Comparison of ENCODE assay signal across 23 mouse cellular contexts in genomic region chr9:73059224-73059623, GRCm38 (mm10). TPM values are rescaled to one million over a fixed set of nuclear protein-coding genes. Genes with fewer than 3 reads are reported as not detected.
"Had no signal": no experiment of that assay in that cellular context is flagged by ENCODE, and none has a peak within 500 bp of the region (broad histone marks: within the 10 kb centered on the region; RNA-seq: fewer than 3 reads in every experiment).

No protein-coding gene starts in this region.

- H3K9ac ChIP-seq: neural tube, embryonic 15.5 days; stomach, embryonic 15.5 days had no signal

- H3K9me3 ChIP-seq: neural tube, embryonic 15.5 days; stomach, embryonic 15.5 days had no signal

- H3K27ac ChIP-seq: neural tube, embryonic 15.5 days; stomach, embryonic 15.5 days; stomach, postnatal 0 days had no signal

- DNase-seq: retina, postnatal 1 day; right cerebral cortex, adult 18-20 months; right cerebral cortex, postnatal 14 days; right cerebral cortex, postnatal 25 days; right cerebral cortex, postnatal 4 days; spleen, adult 18-20 months; thymus, adult 18-20 months; thymus, adult 2 months; thymus, postnatal 14 days; thymus, postnatal 25 days; thymus, postnatal 36 days; thymus, postnatal 4 days had no signal

- H3K27me3 ChIP-seq: neural tube, embryonic 15.5 days; stomach, embryonic 15.5 days had no signal

- H3K4me2 ChIP-seq: neural tube, embryonic 15.5 days; stomach, embryonic 15.5 days had no signal

- H3K4me3 ChIP-seq: neural tube, embryonic 15.5 days; stomach, embryonic 15.5 days had no signal

- H3K36me3 ChIP-seq: neural tube, embryonic 15.5 days; stomach, embryonic 15.5 days had no signal

RNA-seq across cellular contexts. Expression of gene Khdc3, which starts 42.4 kb away (rescaled TPM):
- polyA plus RNA-seq: stomach, postnatal 0 days had no signal

RNA-seq across cellular contexts. Expression of gene Gm20509, which starts 43.0 kb away (rescaled TPM):
- total RNA-seq: neutrophil, adult 5-6 weeks had no signal
- polyA plus RNA-seq: neural tube, embryonic 14.5 days; neural tube, embryonic 15.5 days; small intestine, adult 2 months; spleen, adult 2 months; stomach, embryonic 14.5 days; stomach, embryonic 15.5 days; stomach, embryonic 16.5 days; stomach, postnatal 0 days; thymus, adult 2 months; thymus, postnatal 0 days; urinary bladder, adult 2 months had no signal
